Mouse (Mus musculus) bone marrow, adult 2 months (tissue): ENCODE data around the gene Nom1. TPM values are rescaled to one million over a fixed set of nuclear protein-coding genes. Genes with fewer than 3 reads are reported as not detected.

ENCODE experiments used
- H3K27ac ChIP-seq: fragments of 200-500 bp; 2 replicates; pipeline ENCODE4 v1.5.1; 2012; ENCODE audit warnings: low read depth, mild to moderate bottlenecking, control low read depth, inconsistent platforms, low read length; ENCODE audit not compliant: control insufficient read depth, poor library complexity, insufficient read depth
- H3K4me1 ChIP-seq: fragments of 200-500 bp; 2 replicates; pipeline ENCODE4 v1.6.1; 2011; ENCODE audit warnings: low read length; ENCODE audit not compliant: control insufficient read depth, insufficient read depth
- H3K4me3 ChIP-seq: fragments of 200-500 bp; replicated peaks from 2 replicates; pipeline ENCODE3; 2011; ENCODE audit warnings: mild to moderate bottlenecking, low read depth, low read length, control low read depth; ENCODE audit not compliant: control insufficient read depth
- CTCF ChIP-seq: fragments of 200-500 bp; IDR thresholded peaks from 2 replicates; pipeline ENCODE4 v1.5.1; 2011; ENCODE audit warnings: low read length, control low read depth; ENCODE audit not compliant: control insufficient read depth, insufficient read depth
- POLR2A ChIP-seq: fragments of 200-500 bp; IDR thresholded peaks from 2 replicates; pipeline ENCODE4 v1.6.1; 2011; ENCODE audit warnings: low read depth, mild to moderate bottlenecking, control low read depth, low read length, borderline replicate concordance; ENCODE audit not compliant: control insufficient read depth
- WGBS: fragments of 180-500 bp; shearing (Covaris S2); methylation state at CpG from one replicate; pipeline ENCODE4 v1.1.7; 2018; 5-methylcytosine and 5-hydroxymethylcytosine counted together
- polyA plus RNA-seq: library from polyadenylated mRNA; stranded (reverse); fragments of >200 nt; gene quantifications from 2 replicates; pipeline ENCODE4 v1.2.4, GENCODE M21; 2011; ENCODE audit warnings: low replicate concordance; ENCODE audit not compliant: missing spikeins, insufficient read depth, insufficient read length

Nom1 gene
- polyA plus RNA-seq, 1 experiment: 3.9 TPM

DNA sequence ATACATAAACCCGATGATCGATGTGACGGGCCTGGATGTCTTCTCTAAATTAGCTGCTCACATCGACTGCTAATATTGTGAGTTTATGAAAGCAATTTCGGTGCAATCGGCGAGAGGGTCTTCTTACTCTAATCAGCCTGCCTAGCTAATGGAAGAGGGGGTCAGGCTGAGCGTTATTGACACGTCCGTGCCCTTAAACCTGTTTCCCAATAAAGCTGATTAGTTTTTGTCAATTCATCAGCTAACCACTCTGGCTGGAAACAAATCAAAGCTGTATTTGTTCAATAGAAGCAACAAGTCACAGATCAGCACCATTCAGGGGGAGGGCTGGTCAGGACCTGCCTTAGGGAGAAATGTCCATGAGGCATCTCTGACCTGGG is 51.5 kb downstream of the Nom1 start:
- H3K4me3 ChIP-seq: no peak overlapping the region
- WGBS: 8% methylated on average over 10 of the region's 10 CpGs
- no peaks in the 10 kb centered on the region for H3K4me1 ChIP-seq
- no peak overlapping the region for H3K27ac ChIP-seq
- TF ChIP-seq CTCF (no peak), POLR2A (no peak)

DNA sequence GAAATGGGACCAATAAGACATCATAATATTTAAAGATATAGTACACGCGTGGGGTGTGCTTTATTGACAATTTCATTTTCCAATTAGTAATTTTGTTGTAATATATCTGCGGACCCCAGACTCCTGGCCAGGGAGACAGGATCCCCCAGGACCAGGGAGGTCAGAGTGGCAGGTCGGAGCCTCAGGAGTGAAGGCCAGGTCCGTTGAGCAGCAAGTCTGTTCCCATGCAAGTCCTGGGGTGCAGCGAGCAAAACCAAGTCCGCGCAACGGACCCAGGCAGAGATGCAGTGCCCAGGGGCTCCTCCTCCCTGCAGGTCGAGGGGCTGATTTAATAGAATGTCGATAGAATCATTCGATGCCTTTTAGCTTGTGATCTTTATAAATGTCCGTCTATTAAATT is 52.9 kb downstream of the Nom1 start:
- TF ChIP-seq CTCF (no peak), POLR2A (no peak)

DNA sequence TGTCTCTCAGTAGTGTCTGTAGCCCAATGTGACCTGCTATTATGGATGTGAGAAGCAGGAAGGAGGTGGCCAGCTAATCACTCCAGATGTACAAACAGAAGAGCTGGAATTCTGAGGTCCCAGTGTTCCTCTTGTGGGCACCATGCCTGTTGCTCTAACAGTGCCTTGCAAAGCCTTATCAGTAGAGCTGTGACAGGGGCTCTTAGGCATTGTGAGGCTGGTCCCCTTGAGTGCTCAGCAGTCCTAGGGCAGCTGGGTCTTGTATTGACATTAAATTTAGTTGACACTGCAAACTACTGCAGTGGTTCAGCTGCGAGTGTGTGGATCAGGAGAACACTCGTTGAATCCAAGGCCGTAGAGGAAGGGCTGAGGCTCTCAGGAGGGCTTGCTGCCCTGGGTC is 72.5 kb downstream of the Nom1 start:
- 53% methylated on average over 3 of the region's 3 CpGs for WGBS
- Histone ChIP-seq H3K27ac (no peak overlapping the region), H3K4me1 (no peaks in the 10 kb centered on the region), H3K4me3 (no peak overlapping the region)
- no peak for TF ChIP-seq POLR2A
- no peak for TF ChIP-seq CTCF

More for the DNA sequence above, 52.9 kb downstream of the Nom1 start:
- 28% methylated on average over 13 of the region's 13 CpGs for WGBS
- H3K4me1 ChIP-seq: no peaks in the 10 kb centered on the region
- no peak overlapping the region for H3K4me3 ChIP-seq
- no peak overlapping the region for H3K27ac ChIP-seq

Other genes with a start within 250 kb of the Nom1 start
- gene Rnf32, start 238.7 kb upstream of the Nom1 start, polyA plus RNA-seq: not detected in 2 replicates
- 1.7 and 2.2 TPM in 2 replicates for gene Lmbr1, start 56.3 kb upstream of the Nom1 start, polyA plus RNA-seq
- gene Mnx1, start 43.8 kb downstream of the Nom1 start, polyA plus RNA-seq: not detected in 2 replicates
- 8.1 and 12.1 TPM in 2 replicates for gene Ube3c, start 134.6 kb downstream of the Nom1 start, polyA plus RNA-seq